Mouse (Mus musculus) embryonic facial prominence, embryonic 14.5 days (tissue): ENCODE measurements around the gene Camta1. TPM values are rescaled to one million over a fixed set of nuclear protein-coding genes. Genes with fewer than 3 reads are reported as not detected.

Experiments used
- ATAC-seq: fragments of 200-750 bp; cut with Nextera tagmentation; 2 replicates; pipeline ENCODE4 v1.8.0; 2017; ENCODE audit warnings: low read depth, moderate number of reproducible peaks, moderate TSS enrichment
- DNase-seq: peaks from one replicate; pipeline ENCODE4 v3.0.0-alpha.2; 2015; ENCODE audit warnings: low spot score
- H3K27ac ChIP-seq: fragments of 300-500 bp; sonication (generic); replicated peaks from 2 replicates; pipeline ENCODE4 v1.5.1; 2014; ENCODE audit warnings: low read depth, mild to moderate bottlenecking, low read length, moderate library complexity
- H3K27me3 ChIP-seq: fragments of 300-500 bp; sonication (generic); replicated peaks from 2 replicates; pipeline ENCODE4 v1.6.1; 2014; ENCODE audit warnings: low read length; ENCODE audit not compliant: control insufficient read depth, insufficient read depth
- H3K36me3 ChIP-seq: fragments of 300-500 bp; sonication (generic); 2 replicates; pipeline ENCODE4 v1.6.1; 2014; ENCODE audit warnings: low read length, mixed read lengths; ENCODE audit not compliant: control insufficient read depth, insufficient read depth
- H3K4me1 ChIP-seq: fragments of 300-500 bp; sonication (generic); 2 replicates; pipeline ENCODE4 v1.6.1; 2014; ENCODE audit warnings: antibody characterized with exemption, low read length; ENCODE audit not compliant: control insufficient read depth, insufficient read depth
- H3K4me2 ChIP-seq: fragments of 300-500 bp; sonication (generic); 2 replicates; pipeline ENCODE4 v1.6.1; 2014; ENCODE audit warnings: low read depth, mild to moderate bottlenecking, low read length, moderate library complexity, mixed read lengths
- H3K4me3 ChIP-seq: fragments of 300-500 bp; sonication (generic); 2 replicates; pipeline ENCODE4 v1.5.1; 2014; ENCODE audit warnings: low read depth, mild to moderate bottlenecking, low read length
- H3K9ac ChIP-seq: fragments of 300-500 bp; sonication (generic); 2 replicates; pipeline ENCODE4 v1.6.1; 2014; ENCODE audit warnings: low read depth, mild to moderate bottlenecking, low read length, moderate library complexity, mixed read lengths
- H3K9me3 ChIP-seq: fragments of 300-500 bp; sonication (generic); 2 replicates; pipeline ENCODE4 v1.6.1; 2016; ENCODE audit warnings: low read length; ENCODE audit not compliant: control insufficient read depth
- WGBS: fragments of 180-500 bp; shearing (Covaris S2); extraction: QIAGEN DNeasy Blood & Tissue Kit; methylation state at CpG from one replicate; pipeline ENCODE4 v1.1.7; 2014; 5-methylcytosine and 5-hydroxymethylcytosine counted together
- polyA plus RNA-seq: library from polyadenylated mRNA; unstranded; fragments of >200 nt; fragmentation: Nextera tagmentation; extraction: Ambion mirVana; gene quantifications from 2 replicates; pipeline ENCODE4 v1.2.1, GENCODE M21; 2014

Gene Camta1
- polyA plus RNA-seq, 1 experiment from 2014 or later, result 77.3 TPM

DNA sequence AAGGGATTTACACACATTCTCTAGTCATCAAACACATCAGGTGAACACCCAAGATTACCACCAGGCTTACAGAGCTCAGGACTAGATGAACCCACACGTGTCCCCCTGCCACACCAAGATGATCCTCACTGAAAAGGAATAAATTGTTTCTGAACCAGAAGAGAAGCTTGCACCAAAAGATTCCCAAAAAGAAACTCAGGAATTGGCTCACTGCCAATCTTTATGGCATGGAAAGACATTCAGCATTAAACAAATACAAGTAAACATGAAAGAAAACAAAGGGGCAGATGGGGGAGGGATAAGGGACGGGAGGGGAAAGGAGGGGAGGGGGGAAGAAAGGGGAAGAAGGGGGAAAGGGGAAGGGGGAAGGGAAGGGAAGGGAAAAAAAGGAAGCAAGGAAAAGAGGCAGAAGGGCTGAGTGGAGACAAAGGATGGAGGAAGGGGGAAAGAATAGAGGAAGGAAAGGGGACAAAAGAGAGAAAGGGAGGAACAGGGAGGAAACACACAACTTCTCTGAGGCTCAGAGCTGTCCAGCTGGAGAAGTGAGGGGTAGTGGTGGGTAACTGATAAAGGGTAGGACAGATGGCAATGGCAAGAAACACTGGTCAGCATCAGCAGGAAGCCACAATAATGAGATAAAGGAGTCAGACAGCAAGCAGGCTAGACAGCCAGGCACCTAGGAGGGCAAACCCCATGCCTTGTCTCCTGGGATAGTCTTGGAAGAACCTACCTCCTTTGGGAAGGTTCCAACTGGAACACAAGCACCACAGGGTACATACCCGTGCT is 43.5 kb downstream of the Camta1 start:
- H3K4me2 ChIP-seq, result no peak overlapping the region
- 50% methylated on average over 3 of the region's 3 CpGs for WGBS
- no peak overlapping the region for H3K4me3 ChIP-seq
- no peak overlapping the region for H3K27ac ChIP-seq
- ATAC-seq (no peak), DNase-seq (no peak)
- no peaks in the 10 kb centered on the region for H3K4me1 ChIP-seq
- no peak overlapping the region for H3K9ac ChIP-seq
- no peaks in the 10 kb centered on the region for H3K27me3 ChIP-seq
- no peaks in the 10 kb centered on the region for H3K9me3 ChIP-seq
- no peaks in the 10 kb centered on the region for H3K36me3 ChIP-seq

- DNase-seq, result no peak
- Histone ChIP-seq H3K36me3 (no peaks in the 10 kb centered on the region), H3K27ac (no peak overlapping the region), H3K4me1 (no peaks in the 10 kb centered on the region), H3K27me3 (no peaks in the 10 kb centered on the region), H3K4me2 (no peak overlapping the region), H3K9me3 (no peaks in the 10 kb centered on the region), H3K9ac (no peak overlapping the region), H3K4me3 (no peak overlapping the region)
- no peak for ATAC-seq
- WGBS, result 94% methylated on average over 4 of the region's 4 CpGs
These were observed 48.0 kb downstream of the Camta1 start for GRCm38 (mm10) chr4:151813711-151814110.

GRCm38 (mm10) chr4:151805685-151806084 is 56.0 kb downstream of the Camta1 start:
- H3K4me3 ChIP-seq, result no peak overlapping the region
- WGBS, result 71% methylated on average over 4 of the region's 4 CpGs
- no peaks in the 10 kb centered on the region for H3K9me3 ChIP-seq
- H3K4me2 ChIP-seq, result no peak overlapping the region
- no peak overlapping the region for H3K9ac ChIP-seq
- no peak for ATAC-seq
- H3K36me3 ChIP-seq, result no peaks in the 10 kb centered on the region
- no peaks in the 10 kb centered on the region for H3K27me3 ChIP-seq
- no peaks in the 10 kb centered on the region for H3K4me1 ChIP-seq
- no peak for DNase-seq
- no peak overlapping the region for H3K27ac ChIP-seq

GRCm38 (mm10) chr4:151805046-151805445 is 56.6 kb downstream of the Camta1 start:
- no peak for DNase-seq
- Histone ChIP-seq H3K36me3 (no peaks in the 10 kb centered on the region), H3K4me1 (no peaks in the 10 kb centered on the region), H3K4me2 (no peak overlapping the region), H3K4me3 (no peak overlapping the region), H3K9me3 (no peaks in the 10 kb centered on the region), H3K27ac (no peak overlapping the region), H3K27me3 (no peaks in the 10 kb centered on the region), H3K9ac (no peak overlapping the region)
- ATAC-seq, result no peak
- 84% methylated on average over 6 of the region's 6 CpGs for WGBS

DNA sequence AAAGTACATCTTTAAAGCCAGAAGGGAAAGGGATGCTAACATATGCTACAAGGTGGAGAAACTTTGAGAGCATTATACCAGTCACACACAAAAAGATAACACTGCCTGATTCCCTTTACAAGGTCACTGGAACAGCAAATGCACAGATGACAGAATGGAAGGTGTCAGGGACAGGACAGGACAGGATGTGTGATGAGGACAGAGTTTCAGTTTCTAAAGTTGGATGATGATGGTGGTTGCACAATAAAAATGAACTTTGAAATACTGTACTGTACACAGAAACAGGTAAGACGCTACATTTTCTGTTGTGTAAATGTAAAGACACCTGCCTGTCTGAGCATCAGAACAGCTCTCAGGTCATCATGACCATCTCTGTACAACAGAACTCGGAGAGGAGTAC is 57.5 kb downstream of the Camta1 start:
- Histone ChIP-seq H3K4me3 (no peak overlapping the region), H3K36me3 (no peaks in the 10 kb centered on the region), H3K9ac (no peak overlapping the region), H3K27ac (no peak overlapping the region), H3K9me3 (no peaks in the 10 kb centered on the region), H3K4me1 (no peaks in the 10 kb centered on the region), H3K27me3 (no peaks in the 10 kb centered on the region), H3K4me2 (no peak overlapping the region)
- DNase-seq (no peak), ATAC-seq (no peak)
- WGBS, result 87% methylated on average over 2 of the region's 2 CpGs

- no peaks in the 10 kb centered on the region for H3K9me3 ChIP-seq
- H3K4me1 ChIP-seq, result no peaks in the 10 kb centered on the region
- WGBS, result 88% methylated on average over 2 of the region's 2 CpGs
- no peak overlapping the region for H3K27ac ChIP-seq
- DNase-seq (no peak), ATAC-seq (no peak)
- no peaks in the 10 kb centered on the region for H3K27me3 ChIP-seq
- H3K4me3 ChIP-seq, result no peak overlapping the region
- H3K4me2 ChIP-seq, result no peak overlapping the region
- H3K9ac ChIP-seq, result no peak overlapping the region
- H3K36me3 ChIP-seq, result no peaks in the 10 kb centered on the region
These were observed 63.0 kb downstream of the Camta1 start for GRCm38 (mm10) chr4:151798630-151799029.

DNA sequence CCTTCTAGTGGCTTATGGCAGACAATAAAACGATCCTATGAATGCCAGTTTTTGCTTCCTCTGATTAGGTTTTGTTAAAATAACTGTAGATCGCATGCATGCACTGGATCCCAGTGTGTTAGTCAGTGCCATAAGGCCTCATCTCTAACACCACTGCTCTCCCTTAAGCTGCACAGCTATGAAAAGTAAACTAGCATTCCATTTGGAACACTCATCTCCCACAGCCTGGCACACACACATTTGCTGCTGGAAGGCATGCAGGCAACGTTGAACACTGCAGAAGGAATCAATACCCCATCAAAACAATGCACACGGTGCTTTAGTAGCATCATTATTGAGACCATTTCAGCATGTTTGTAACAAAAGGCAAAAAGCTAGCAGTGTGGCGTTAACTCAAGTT is 68.0 kb downstream of the Camta1 start:
- H3K9me3 ChIP-seq, result no peaks in the 10 kb centered on the region
- peaks cover 9% of the 10 kb centered on the region; the same call in 1 of the 2 replicates for H3K36me3 ChIP-seq
- H3K4me1 ChIP-seq, result no peaks in the 10 kb centered on the region
- 74% methylated on average over 5 of the region's 5 CpGs for WGBS
- no peak overlapping the region for H3K9ac ChIP-seq
- H3K4me3 ChIP-seq, result no peak overlapping the region
- DNase-seq (no peak), ATAC-seq (no peak)
- no peaks in the 10 kb centered on the region for H3K27me3 ChIP-seq
- no peak overlapping the region for H3K4me2 ChIP-seq
- no peak overlapping the region for H3K27ac ChIP-seq

DNA sequence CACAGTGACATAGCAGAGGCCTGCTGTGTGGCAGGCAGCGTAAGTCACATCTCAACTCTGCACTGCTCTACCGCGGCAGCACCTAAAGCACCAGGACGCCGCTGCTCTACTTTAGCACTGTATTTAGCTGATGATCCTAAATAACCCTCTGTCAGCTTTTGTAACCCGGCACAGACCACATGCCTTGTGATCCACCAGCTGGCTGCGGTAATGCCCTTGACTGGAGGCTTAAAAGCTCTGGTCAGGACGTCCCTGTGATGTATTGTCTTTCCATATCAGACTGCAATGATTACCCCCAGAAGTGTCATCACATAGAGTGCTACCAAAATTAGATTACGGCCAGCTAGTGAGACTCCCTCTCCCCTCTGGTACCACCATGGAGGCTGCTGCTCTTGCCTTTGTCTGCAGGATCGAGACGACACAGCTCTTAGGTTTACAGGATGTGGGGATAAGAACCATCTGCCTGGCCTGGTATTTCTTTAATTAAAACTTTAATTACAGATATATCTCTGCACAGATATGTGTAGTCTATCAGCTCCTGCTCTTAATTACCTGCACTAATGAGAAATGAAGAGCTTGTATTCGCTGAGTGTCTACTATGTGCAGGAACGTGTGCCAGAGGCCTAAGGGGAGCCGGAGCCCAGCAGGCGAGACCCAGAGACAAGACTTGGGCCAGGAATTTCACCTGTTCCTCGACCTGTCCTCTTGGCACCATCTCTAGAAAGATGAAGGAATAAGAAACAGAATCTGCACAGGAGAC is 74.5 kb downstream of the Camta1 start:
- no peak for DNase-seq
- Histone ChIP-seq H3K27ac (no peak overlapping the region), H3K9ac (no peak overlapping the region), H3K4me3 (no peak overlapping the region), H3K36me3 (peaks cover 19% of the 10 kb centered on the region; the same call in 1 of the 2 replicates), H3K4me2 (no peak overlapping the region), H3K4me1 (no peaks in the 10 kb centered on the region), H3K9me3 (no peaks in the 10 kb centered on the region), H3K27me3 (no peaks in the 10 kb centered on the region)
- no peak for ATAC-seq
- WGBS, result 86% methylated on average over 16 of the region's 16 CpGs
